Mouse (Mus musculus): ENCODE data around the gene Rars.

GRCm38 (mm10) chr11:35857395-35858067 lies 23.2 kb upstream of the Rars start:
- no peak for TF ChIP-seq CTCF (IDR thresholded peaks at IDR 0.05; ENCODE audit: extremely low read depth, insufficient read depth, low read length)
- no peak for TF ChIP-seq POLR2A (IDR thresholded peaks at IDR 0.05; ENCODE audit: extremely low read depth, insufficient read depth, low read length)
